Mouse (Mus musculus) thymus, adult 18-20 months (tissue): Measurements from ENCODE around the gene C1rb.
"Not testable (repeated sequence)": the region's sequence is repeated elsewhere in the genome, so short reads cannot be mapped to it uniquely, and the experiment has no call there.

Source experiments
- DNase-seq, 2 experiments: peaks; one replicate each; pipeline ENCODE4 v3.0.0; 2022; ENCODE audit warnings: mixed read lengths in 2 of 2

C1rb gene

DNA sequence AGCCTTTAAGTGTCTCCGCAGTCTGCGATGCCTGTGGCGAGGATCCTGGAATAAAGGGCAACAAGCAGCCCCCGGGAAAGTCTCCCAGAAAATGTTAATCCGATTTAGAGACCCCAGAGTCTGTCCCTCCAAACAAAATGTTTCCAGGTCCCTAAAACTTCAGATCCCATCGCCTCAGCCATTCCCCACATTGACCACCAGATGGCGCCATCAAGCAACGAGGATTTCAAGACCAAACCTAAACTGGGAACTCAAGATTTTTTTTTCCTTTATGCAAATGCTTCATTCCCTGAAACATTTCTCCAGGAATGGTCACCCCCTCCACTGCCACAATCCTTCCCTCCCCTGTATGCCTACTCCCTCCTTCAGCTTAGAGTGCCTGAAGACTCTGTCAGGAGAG is at the start of gene C1rb:
Gene C1rb, plus strand, starts transcription at position 269 of the 400 bp plus-strand sequence.
- DNase-seq: peak; percentile 5 to 9

DNA sequence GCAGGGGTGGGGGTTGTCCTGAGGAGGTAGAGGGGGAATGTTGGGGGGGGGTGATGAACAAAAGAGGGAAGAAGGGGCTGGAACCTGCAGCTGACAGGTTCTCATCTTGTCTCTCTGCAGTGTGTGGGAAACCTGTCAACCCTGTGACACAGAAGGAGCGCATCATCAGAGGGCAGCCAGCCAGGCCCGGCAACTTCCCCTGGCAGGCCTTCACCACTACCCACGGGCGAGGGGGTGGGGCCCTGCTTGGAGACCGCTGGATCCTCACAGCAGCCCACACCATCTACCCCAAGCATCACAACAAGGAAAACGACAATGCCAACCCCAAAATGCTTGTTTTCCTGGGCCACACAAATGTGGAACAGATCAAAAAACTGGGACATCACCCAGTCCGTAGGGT is 48.0 kb upstream of the C1rb start:
- DNase-seq: not testable (repeated sequence)

DNA sequence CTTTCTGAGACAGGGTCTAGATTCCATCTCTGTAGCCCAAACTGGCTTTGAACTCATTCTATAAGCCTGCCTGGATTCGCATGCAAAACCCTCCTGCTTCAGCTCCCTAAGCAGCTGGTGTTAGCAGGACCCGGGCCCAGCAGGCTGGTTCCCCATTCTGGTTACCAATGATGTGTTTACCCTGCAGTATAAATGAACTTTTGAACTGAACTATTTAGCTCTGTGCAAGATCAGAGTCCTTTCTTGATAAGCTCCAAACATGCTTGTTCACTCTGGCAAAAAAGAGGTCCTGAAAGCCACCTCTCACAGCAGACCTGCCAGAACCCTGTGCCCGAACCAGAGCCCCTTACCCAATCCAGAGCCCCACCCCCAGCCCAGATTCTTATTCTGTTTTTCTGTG is 42.2 kb upstream of the C1rb start:
- DNase-seq: no peak

DNA sequence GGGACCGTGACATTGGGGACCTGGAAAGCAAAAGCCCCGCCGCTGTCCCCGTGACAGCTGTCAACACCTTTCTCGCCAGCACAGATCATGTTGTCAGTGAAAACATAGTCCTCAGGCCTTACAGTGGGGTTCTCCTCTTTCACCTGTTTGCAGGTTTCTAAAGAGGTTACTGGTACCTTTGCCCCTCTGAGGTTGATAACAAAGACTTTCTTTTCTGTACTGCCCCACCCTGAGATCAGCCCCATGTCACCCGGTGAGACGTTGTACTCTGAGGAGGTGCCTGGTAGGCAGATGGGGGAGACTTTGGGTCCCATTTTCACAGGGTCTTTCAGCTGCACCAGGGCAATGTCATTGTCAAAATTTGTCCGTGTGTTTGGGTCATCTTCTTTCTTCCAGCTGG is 39.0 kb upstream of the C1rb start:
- no peak for DNase-seq

DNA sequence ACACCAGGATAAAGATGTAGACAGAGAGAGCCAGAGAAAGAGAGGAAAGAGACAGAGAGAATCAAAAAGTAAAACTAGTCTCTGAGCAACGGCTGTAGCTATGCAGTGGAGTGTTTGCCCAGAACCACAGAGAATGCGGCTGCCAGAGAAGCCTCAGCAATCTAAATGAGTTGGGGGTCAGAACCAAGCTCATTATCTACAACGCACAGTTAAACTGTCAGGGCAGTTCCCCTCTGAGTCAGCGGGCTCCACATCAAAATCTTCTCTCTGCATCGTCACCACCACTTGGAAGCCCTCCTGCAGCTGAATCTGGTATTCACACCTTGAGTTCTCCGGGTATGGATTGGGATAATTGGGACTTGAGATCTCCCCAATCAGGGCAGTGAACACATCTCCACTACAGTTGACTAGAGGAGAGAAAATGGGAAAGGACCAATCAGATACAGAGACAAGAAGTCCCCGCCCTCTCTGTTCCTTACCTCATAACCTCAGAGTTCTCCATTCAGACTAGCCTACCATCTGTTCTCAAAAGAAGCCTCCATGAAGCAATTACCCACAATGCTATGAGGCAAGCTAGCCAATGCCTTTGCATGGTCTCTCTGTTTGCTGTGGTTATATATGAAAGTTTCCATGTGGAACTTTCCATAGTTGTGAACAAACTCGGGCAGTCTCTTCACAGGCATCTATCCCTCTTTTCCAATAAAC is 33.8 kb upstream of the C1rb start:
- DNase-seq: not testable (repeated sequence)

DNA sequence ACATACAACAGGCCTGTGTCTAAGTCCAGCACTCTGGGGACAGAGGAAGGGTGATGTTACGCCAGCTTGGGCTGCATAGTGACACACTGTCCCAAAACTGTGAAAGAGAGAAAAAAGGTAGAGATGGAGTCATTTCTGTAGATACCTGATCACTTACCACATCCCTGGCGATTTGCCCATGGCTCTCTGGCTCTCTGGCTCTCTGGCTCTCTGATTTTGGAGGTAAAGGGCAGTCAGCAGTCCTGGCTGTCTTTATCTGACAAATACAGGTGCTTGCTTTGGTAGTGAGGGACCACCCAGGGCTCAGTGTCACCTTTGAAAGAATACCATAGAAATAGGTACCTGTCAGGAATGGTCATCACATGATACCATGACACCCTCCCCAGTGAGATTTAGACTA is 28.9 kb upstream of the C1rb start:
- DNase-seq: not testable (repeated sequence)

DNA sequence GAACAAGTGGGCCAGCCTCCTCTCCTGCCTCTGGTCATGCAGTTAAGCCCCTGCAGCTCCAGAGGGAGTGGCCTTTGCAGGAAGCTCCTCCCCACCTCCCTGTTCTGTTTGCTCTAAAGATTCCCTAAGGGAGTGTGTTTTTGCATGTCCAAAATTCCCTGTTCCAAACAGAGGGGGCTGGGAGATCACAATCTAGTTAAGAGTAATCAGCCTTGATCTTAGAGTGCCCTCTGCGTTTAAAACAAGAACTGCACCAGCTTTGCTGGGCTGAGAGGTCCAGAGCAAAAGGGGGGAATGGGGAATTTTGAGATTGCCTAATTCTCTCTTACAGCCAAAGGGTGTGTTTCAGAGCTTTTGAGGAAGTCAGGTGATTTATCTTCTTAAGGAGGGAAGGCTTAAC is 27.8 kb upstream of the C1rb start, which contains the start of gene C1s1:
Gene C1s1, minus strand, starts transcription at position 76 of the 400 bp plus-strand sequence.
- DNase-seq: not testable (repeated sequence)

DNA sequence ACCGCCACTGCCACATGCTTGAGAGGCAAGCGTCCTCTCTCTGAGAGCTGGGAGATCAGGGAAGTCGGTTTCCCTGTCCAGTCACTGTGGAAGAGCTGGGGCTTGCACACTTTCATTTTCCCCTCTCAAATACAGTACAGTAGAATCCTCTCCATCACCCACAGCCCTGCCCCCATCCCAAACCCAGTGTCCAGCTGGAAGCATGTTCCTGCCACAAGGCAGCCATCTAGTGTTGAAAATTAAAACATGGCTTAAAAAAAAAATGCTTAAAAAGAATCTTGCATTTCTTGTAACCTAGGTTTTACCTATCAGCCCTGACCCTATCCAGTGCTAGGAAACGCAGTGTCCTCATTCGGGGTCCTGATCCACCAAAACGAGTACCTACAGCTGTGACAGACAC is 25.6 kb upstream of the C1rb start:
- no peak for DNase-seq

DNA sequence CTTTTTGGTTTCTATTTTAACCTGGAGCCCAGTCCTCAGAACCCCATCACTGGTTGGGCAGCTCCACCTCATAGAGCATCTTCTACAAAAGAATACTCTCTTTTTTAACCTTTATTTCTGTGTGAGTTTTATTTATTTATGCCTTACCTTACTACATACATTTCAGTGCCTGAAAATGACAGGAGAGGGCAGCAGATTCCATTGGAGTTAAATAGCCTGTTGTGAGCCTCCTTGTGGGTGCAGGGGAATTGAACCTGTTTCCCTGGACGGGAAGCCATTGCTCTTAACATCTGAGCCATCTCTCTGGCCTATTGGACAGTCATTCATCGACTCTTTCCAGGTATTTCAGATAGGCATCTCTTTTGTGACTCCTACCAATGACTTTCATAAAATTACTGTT is 24.7 kb upstream of the C1rb start:
- DNase-seq: no peak

DNA sequence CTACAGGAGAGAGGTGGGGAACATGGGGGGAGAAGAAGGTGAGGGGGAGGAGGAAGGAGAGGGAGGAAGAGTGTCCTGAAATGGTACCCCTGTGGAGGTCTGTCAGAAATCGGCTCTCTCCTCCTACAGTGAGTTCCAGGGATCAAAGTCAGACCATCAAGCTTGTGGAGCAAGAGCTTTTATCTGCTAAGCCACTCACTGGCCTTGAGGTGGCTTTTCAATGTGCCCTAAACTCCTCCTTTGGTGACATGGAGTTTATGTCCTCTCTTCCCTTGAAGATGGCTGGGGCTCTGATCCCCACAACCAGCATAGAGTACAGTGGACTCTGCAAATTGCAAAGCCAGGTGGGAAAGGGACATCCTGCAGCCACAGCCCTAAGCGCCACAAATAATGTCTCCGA is 22.1 kb upstream of the C1rb start:
- DNase-seq: not testable (repeated sequence)

DNA sequence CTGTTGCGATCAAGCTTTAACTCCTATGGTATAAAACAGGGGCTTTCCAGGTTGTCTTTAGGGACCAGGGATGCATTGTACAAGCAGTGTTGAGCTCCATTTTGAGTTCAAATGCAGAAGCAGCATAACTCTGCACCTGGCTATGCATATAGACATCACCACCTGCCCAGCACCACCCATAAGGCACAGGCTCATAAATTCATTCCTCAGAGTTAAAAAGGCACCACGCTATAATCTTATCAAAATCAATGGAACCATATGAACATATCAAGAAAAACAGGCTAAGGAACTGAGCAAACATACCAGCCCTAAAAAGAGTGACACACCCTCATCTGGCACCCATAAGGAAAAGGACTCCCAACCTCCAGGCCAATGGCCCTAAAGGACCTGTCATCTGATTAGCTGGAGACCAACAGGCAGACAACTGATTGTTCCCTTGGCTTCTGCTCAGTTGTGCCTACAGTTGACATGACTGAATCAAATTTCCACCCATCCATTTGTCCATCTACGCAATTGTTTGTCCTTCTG is 21.0 kb upstream of the C1rb start:
- DNase-seq: no peak

DNA sequence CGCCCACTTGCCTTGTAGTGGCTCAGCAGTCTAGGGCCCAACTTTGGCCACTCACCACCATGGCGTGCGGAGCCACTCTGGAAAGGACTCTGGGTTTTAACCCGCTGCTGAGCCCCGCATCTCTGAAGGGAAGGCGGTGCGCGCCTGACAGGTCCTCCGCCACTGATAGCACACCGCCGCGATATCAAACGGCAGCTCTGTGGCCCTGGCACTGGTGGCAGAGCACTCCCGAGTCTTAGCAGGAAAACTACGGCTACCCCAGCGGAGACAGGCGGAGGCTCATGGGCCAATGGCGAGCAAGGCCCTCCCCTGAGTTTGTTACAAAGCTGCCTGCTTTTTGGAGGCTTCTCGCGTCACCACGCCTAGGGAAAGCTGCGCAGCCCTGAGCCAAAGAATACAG is 17.3 kb upstream of the C1rb start:
- no peak for DNase-seq

DNA sequence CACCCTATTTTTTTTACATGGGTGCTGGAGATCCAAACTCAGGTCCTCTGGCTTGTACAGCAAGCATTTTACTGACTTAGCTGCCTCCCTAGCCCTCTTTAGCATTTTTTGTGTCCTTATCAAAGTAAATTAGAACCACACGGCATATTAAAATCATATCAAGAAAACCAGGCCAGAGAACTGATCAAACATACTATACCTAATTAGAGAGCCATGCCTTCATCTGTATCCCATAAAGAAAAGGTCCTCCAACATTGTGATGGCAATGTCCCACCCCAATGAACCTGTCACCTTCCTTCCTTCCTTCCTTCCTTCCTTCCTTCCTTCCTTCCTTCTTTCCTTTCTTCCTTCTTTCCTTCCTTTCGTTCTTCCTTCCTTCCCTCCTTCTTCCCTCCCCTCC is 14.1 kb upstream of the C1rb start:
- DNase-seq: not testable (repeated sequence)

DNA sequence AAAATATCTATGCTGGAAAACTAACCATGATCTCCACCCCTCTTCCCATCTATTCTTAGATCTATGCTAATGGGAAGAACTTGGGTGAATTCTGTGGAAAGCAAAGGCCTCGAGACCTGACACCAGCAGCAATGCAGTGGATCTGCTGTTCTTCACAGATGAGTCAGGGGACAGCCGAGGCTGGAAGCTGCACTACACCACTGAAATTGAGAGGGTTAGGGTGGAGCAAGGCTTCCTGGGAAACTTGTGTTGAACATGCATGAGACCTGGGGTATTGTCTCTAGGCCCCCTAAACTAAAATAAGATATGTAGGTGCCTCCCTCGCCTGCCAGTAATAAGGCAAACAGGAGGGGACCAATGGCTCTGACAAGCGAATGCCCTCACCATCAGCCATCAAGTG is 8.9 kb upstream of the C1rb start:
- not testable (repeated sequence) for DNase-seq

DNA sequence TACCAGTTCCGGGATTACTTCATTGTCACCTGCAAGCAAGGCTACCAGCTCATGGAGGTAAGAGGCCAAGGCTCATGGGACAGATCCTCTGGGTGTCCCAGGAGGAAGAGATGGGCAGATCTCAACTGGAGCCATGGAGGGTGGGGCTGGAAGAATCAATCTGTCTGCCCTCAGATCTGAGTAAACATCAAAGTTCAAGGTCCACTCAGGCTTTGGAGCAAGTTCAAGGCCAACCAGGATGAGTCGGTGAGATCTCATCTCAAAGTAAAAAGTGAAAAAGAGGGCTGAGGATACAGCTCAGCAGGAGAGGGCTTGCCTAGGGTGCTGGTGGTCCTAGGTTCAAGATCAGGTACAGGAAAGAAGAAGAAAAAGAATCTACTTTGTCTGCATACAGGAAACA is 8.5 kb upstream of the C1rb start:
- not testable (repeated sequence) for DNase-seq

DNA sequence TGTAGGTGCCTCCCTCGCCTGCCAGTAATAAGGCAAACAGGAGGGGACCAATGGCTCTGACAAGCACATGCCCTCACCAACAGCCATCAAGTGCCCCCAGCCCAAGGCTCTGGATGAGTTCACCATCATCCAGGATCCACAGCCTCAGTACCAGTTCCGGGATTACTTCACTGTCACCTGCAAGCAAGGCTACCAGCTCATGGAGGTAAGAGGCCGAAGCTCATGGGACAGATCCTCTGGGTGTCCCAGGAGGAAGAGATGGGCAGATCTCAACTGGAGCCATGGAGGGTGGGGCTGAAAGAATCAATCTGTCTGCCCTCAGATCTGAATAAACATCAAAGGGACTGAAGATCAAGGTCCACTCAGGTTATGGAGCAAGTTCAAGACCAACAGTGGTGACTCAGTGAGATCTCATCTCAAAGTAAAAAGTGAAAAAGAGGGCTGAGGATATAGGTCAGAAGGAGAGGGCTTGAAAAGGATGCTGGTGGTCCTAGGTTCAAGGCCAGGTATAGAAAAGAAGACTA is 5.1 kb downstream of the C1rb start:
- DNase-seq: not testable (repeated sequence)

DNA sequence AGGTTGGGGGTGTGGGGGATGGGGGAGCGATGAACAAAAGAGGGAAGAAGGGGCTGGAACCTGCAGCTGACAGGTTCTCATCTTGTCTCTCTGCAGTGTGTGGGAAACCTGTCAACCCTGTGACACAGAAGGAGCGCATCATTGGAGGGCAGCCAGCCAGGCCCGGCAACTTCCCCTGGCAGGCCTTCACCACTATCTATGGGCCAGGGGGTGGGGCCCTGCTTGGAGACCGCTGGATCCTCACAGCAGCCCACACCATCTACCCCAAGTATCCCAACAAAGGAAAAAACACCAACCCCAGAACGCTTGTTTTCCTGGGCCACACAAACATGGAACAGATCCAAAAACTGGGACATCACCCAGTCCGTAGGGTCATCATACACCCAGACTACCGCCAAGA is 10.1 kb downstream of the C1rb start:
- DNase-seq: not testable (repeated sequence)

DNA sequence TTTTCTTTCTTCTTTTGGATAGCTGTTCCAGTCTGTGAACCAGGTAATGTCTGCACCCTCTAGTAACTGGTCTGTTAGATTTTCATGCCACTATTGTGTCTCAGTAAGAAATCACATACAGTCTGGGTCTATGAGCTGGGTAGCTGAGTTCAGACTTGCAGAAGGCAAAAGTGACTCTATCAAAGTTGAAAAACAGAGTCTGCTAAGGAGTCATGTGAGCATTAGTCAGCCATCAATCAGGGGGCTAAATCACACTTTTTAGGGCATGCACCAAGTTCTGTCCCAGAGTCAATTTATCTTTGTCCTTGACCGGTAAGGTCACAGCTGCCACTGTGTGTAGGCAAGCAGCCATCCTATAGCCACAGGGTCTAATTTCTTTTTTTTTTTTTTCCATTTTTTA is 12.1 kb downstream of the C1rb start:
- no peak for DNase-seq

DNA sequence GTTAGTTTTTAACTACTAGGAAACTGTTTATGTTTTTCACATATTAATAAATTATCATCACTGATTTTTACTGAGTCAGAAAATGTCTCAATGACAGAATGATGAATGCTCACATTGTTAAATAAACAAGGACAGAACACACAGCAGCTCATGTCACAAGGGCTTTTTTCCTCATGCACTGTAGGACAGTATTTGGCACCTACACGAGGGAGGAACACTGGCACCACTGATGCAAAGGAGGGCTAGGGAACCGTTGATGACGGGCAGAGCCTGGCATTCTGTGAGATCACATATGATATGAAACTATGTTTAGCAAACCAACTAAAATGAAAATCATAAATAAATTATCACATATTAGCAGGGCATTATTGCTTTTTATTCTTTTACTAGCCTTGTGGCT is 14.8 kb downstream of the C1rb start:
- no peak for DNase-seq

DNA sequence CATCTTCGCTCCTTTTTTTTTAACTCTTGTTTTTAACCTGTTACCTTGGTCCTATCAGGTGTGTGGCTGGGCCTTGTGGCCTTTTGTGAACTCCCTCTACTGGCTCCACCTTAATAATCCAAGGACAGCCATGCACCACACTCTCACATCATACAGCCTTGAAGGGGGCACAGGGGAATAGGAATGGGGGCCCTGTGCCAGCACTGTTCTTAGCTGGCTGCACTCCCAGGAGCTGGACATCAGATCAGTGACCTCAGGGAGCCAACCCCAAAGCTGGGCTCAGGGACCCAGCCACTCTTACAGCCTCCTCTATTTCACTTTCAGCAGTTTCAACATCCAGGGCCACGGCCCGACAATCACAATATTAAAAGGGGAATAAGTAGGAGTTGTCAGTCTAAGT is 15.7 kb downstream of the C1rb start:
- no peak for DNase-seq

DNA sequence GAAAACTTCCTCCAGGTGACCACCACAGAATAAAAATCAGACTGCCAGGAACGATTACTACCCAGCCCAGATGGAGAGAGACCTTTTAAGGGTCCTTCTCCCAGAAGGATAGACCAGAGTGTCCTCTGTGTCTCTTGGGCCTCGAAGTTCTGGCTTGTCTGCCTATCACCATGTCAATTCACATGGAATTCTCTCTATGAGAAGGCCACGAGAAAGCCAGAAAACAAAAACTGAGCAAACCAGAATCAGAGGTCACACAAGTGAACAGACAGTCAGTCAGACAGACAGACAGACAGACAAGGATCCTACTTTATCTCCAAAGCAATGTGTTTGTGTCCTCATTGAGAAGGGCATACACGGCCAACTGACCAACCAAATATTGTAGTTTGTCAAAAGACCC is 16.2 kb downstream of the C1rb start:
- no peak for DNase-seq

DNA sequence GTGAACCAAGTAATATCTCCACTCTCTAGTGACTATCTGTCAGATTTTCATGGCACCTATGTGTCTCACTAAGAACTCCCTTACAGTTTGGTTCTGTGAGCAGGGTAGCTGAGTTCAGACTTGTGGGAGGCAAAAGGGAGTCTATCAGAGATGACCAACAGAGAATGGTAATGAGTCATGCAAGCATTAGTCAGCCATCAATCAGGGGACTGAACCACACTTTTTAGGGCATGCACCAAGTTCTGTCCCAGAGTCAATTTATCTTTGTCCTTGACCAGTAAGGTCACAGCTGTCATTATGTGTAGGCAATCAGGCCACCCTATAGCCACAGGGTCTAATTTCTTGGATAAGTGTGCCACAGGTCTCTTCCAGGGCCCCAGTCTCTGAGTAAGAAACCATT is 18.7 kb downstream of the C1rb start:
- no peak for DNase-seq

DNA sequence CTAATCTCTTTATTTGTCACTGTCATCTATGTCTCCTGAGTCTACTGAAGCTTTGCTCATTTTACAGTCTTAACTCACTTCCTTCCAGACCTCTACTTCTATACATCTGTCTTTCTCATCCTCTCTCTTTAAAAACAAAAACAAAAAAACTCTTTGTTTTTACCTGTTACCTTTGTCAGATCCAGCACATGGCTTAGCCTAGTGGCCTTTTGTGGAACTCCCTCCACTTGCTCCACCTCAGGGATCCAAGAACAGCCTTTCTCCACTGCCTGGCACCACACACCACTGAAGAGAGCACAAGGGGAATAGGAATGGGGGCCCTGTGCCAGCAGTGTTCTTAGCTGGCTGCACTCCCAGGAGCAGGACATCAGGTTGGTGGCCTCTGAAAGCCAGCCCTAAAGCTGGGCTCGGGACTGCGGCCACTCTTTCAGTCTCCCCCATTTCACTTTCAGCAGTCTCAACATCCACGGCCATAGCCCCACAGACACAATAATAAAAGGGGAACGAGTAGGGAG is 22.1 kb downstream of the C1rb start:
- DNase-seq: no peak

DNA sequence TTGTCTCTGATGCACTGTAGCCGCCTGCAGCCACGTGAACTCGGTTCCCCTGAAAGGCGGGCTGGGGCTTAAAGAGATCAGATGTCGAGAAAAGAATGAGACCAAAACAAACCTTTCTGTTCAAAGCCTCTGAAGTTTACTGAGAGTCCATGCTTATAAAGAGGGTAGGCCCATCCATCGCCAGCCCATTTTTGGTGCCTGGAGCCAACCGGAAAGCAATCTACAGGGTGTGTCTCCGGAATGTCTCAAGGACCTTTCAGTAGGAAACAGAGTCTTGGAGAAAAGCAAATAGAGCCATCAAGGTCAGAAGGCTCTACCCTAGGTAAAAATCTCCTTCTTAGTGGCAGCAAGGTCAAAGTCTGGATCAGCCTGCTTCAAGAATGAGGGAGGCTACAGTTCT is 23.0 kb downstream of the C1rb start:
- DNase-seq: no peak

DNA sequence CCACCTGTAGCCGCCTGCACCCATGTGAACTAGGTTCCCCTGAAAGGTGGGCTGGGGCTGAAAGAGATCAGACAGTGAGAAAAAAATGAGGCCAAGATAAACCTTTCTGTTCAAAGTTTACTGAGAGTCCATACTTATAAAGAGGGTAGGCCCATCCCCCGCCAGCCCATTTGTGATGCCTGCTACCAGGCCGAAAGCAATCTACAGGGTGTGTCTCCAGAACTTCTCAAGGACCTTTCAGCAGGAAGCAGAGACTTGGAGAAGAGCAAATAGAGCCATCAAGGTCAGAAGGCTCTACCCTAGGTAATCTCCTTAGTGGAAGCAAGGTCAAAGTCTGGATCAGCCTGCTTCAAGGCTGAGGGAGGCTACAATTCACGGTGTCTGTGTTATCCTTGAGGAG is 31.9 kb downstream of the C1rb start:
- DNase-seq: no peak
